Mouse (Mus musculus): ENCODE measurements at regions not wholly inside any gene's neighbourhood (a gene's known extent, or its start where the extent isn't known, plus 50 kb on each side); places are given as distances from the start of the nearest gene placed in this dataset.

- TF ChIP-seq GATA1 (IDR thresholded peaks at IDR 0.05; ENCODE audit: low read length) (no peak), TAL1 (IDR thresholded peaks at IDR 0.05; ENCODE audit: low read length) (no peak)
Observed at GRCm38 (mm10) chr6:84493676-84494075, 100.0 kb downstream of the Cyp26b1 start.

Measured in erythroblast, embryonic 14.5 days (primary cell).